Mouse (Mus musculus) liver, embryonic 12.5 days (tissue): Measurements from ENCODE around the gene Ankmy2. TPM values are rescaled to one million over a fixed set of nuclear protein-coding genes. Genes with fewer than 3 reads are reported as not detected.

Experiments
- ATAC-seq: fragments of 200-750 bp; cut with Nextera tagmentation; 2 replicates; pipeline ENCODE4 v1.8.0; 2017; ENCODE audit warnings: moderate number of reproducible peaks, mild to moderate bottlenecking, moderate library complexity
- H3K27ac ChIP-seq: fragments of 300-500 bp; sonication (generic); 2 replicates; pipeline ENCODE4 v1.5.1; 2016; ENCODE audit warnings: mild to moderate bottlenecking
- H3K27me3 ChIP-seq: fragments of 300-500 bp; sonication (generic); replicated peaks from 2 replicates; pipeline ENCODE4 v1.6.1; 2016; ENCODE audit warnings: mild to moderate bottlenecking, moderate library complexity
- H3K36me3 ChIP-seq: fragments of 300-500 bp; sonication (generic); 2 replicates; pipeline ENCODE4 v1.6.1; 2016; ENCODE audit warnings: mild to moderate bottlenecking, moderate library complexity
- H3K4me1 ChIP-seq: fragments of 300-500 bp; sonication (generic); 2 replicates; pipeline ENCODE4 v1.6.1; 2016
- H3K4me2 ChIP-seq: fragments of 300-500 bp; sonication (generic); 2 replicates; pipeline ENCODE4 v1.6.1; 2016; ENCODE audit warnings: mild to moderate bottlenecking, moderate library complexity
- H3K4me3 ChIP-seq: fragments of 300-500 bp; sonication (generic); 2 replicates; pipeline ENCODE4 v1.5.1; 2016; ENCODE audit warnings: mild to moderate bottlenecking, moderate library complexity
- H3K9ac ChIP-seq: fragments of 300-500 bp; sonication (generic); 2 replicates; pipeline ENCODE4 v1.6.1; 2016; ENCODE audit warnings: mild to moderate bottlenecking, moderate library complexity
- H3K9me3 ChIP-seq: fragments of 300-500 bp; sonication (generic); replicated peaks from 2 replicates; pipeline ENCODE4 v1.6.1; 2016; ENCODE audit warnings: mild to moderate bottlenecking, moderate library complexity
- WGBS: fragments of 180-500 bp; shearing (Covaris S2); methylation state at CpG from one replicate; pipeline ENCODE4 v1.1.7; 2016; ENCODE audit not compliant: insufficient replicate concordance; 5-methylcytosine and 5-hydroxymethylcytosine counted together
- polyA plus RNA-seq: library from polyadenylated mRNA; unstranded; fragments of >200 nt; fragmentation: Nextera tagmentation; extraction: Ambion mirVana; gene quantifications from 2 replicates; pipeline ENCODE4 v1.2.1, GENCODE M21; 2016

Ankmy2 gene
- polyA plus RNA-seq, 1 experiment from 2014 or later = 12.7 TPM

- no peaks in the 10 kb centered on the region for H3K4me1 ChIP-seq
- no peak overlapping the region for H3K9ac ChIP-seq
- H3K4me3 ChIP-seq = no peak overlapping the region
- no peaks in the 10 kb centered on the region for H3K9me3 ChIP-seq
- no peak overlapping the region for H3K27ac ChIP-seq
- no peaks in the 10 kb centered on the region for H3K36me3 ChIP-seq
- no peaks in the 10 kb centered on the region for H3K27me3 ChIP-seq
- H3K4me2 ChIP-seq = no peak overlapping the region
- no peak for ATAC-seq
- 71% methylated on average over 19 of the region's 19 CpGs for WGBS
Measured at GRCm38 (mm10) chr12:36208456-36208855, 51.5 kb downstream of the Ankmy2 start.

GRCm38 (mm10) chr12:36210096-36210495 is 53.2 kb downstream of the Ankmy2 start:
- Histone ChIP-seq H3K4me3 (no peak overlapping the region), H3K9me3 (no peaks in the 10 kb centered on the region), H3K4me2 (no peak overlapping the region), H3K27ac (no peak overlapping the region), H3K4me1 (no peaks in the 10 kb centered on the region), H3K9ac (no peak overlapping the region), H3K36me3 (no peaks in the 10 kb centered on the region), H3K27me3 (no peaks in the 10 kb centered on the region)
- WGBS = 86% methylated on average over 4 of the region's 4 CpGs
- no peak for ATAC-seq

DNA sequence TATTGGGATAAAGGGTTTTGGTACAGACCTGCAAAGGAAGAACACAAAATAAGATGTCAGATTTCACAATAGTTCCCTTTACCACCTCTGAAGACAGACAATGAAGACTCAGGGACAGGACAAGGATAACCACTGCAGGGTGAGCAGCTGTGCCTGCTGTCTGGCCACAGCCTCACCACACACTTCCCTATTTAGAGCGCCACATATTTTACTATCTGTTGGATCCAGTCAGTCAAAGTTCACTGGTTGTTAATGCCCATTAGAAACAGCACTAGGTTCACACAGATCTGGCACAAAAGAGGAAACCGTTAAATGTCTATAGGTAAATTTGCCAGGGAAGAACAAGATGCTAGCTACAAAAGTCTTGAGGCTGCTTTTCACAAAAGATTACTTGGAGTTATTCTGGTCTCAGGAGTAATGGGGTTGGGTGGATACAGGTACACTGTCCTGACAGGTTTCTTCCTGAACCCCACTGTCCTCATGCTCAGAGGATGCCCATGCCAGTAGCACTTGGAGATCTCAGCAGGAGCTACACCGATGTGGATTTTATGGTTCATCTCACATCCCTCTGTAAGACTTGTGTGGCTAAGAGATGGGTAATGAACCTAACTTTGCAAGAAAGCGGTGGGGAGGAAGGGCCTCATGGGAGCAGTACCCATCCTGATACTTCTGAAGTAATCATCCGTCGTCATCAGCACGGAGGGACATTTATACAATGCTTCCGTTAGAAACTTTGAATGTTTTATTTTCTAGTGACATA is 57.7 kb downstream of the Ankmy2 start:
- no peak for ATAC-seq
- Histone ChIP-seq H3K9me3 (no peaks in the 10 kb centered on the region), H3K4me1 (no peaks in the 10 kb centered on the region), H3K4me2 (no peak overlapping the region), H3K9ac (no peak overlapping the region), H3K27me3 (no peaks in the 10 kb centered on the region), H3K36me3 (no peaks in the 10 kb centered on the region), H3K4me3 (no peak overlapping the region), H3K27ac (no peak overlapping the region)
- WGBS = 31% methylated on average over 8 of the region's 8 CpGs

GRCm38 (mm10) chr12:36215149-36215480 is 58.2 kb downstream of the Ankmy2 start:
- Histone ChIP-seq H3K27ac (no peak overlapping the region), H3K4me2 (no peak overlapping the region), H3K9ac (no peak overlapping the region), H3K36me3 (no peaks in the 10 kb centered on the region), H3K9me3 (no peaks in the 10 kb centered on the region), H3K4me3 (no peak overlapping the region), H3K27me3 (no peaks in the 10 kb centered on the region), H3K4me1 (no peaks in the 10 kb centered on the region)
- 3% methylated on average over 1 of the region's 1 CpGs for WGBS
- ATAC-seq = no peak

DNA sequence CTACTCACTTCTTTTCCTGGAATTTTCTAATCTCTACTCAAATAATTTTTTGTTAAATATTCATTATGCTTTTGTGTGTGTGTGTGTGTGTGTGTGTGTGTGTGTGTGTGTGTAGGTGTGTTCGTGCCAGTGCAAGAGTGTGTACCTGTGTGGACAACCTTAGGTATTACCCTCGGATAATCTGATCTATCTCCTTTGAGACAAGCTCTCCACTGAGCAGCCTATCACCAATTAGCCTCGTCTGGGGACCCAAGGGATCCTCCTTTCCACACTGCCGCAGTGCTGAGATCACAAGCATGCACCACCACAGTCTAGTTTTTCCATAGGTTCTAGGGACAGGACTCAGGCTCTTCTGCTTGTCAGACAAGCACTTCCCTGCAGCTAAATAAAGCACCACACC is 59.3 kb downstream of the Ankmy2 start:
- no peaks in the 10 kb centered on the region for H3K36me3 ChIP-seq
- no peak overlapping the region for H3K4me2 ChIP-seq
- H3K4me3 ChIP-seq = no peak overlapping the region
- H3K27me3 ChIP-seq = no peaks in the 10 kb centered on the region
- no peaks in the 10 kb centered on the region for H3K9me3 ChIP-seq
- no peak overlapping the region for H3K27ac ChIP-seq
- whole genome bisulfite sequencing = 60% methylated on average over 4 of the region's 4 CpGs
- no peak overlapping the region for H3K9ac ChIP-seq
- ATAC-seq = no peak
- H3K4me1 ChIP-seq = no peaks in the 10 kb centered on the region

- Histone ChIP-seq H3K4me2 (no peak overlapping the region), H3K4me3 (no peak overlapping the region), H3K9ac (no peak overlapping the region), H3K27ac (no peak overlapping the region), H3K27me3 (no peaks in the 10 kb centered on the region), H3K4me1 (no peaks in the 10 kb centered on the region), H3K36me3 (no peaks in the 10 kb centered on the region), H3K9me3 (no peaks in the 10 kb centered on the region)
- 65% methylated on average over 10 of the region's 10 CpGs for WGBS
- no peak for ATAC-seq
Measured at GRCm38 (mm10) chr12:36216905-36217304, 60.0 kb downstream of the Ankmy2 start.

DNA sequence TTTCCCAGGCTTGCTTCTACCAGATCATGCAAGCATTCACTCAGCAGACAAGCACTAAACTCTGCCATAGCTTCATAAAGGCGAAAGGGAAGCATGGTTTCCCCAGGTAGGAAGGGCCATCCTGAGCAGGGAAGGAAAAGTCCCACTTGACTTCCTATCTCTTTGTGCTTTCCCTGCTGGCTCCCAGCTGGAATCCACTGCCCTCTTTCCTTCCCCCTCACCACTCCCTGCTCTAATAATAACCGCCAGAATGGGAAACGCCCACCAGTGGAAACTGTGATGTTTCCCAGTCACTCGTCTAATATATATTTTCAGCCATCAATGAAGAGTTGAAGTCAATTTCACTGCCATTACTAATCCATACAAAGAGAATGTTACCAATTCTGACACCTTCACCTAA is 67.5 kb downstream of the Ankmy2 start:
- H3K27ac ChIP-seq = no peak overlapping the region
- no peaks in the 10 kb centered on the region for H3K4me1 ChIP-seq
- ATAC-seq = no peak
- no peak overlapping the region for H3K4me2 ChIP-seq
- H3K4me3 ChIP-seq = no peak overlapping the region
- no peaks in the 10 kb centered on the region for H3K9me3 ChIP-seq
- no peaks in the 10 kb centered on the region for H3K27me3 ChIP-seq
- H3K9ac ChIP-seq = no peak overlapping the region
- WGBS = 48% methylated on average over 4 of the region's 4 CpGs
- no peaks in the 10 kb centered on the region for H3K36me3 ChIP-seq

GRCm38 (mm10) chr12:36231386-36231785 is 74.5 kb downstream of the Ankmy2 start:
- H3K27ac ChIP-seq = no peak overlapping the region
- no peaks in the 10 kb centered on the region for H3K27me3 ChIP-seq
- 58% methylated on average over 2 of the region's 2 CpGs for WGBS
- ATAC-seq = no peak
- H3K36me3 ChIP-seq = no peaks in the 10 kb centered on the region
- no peak overlapping the region for H3K4me2 ChIP-seq
- H3K9me3 ChIP-seq = no peaks in the 10 kb centered on the region
- H3K9ac ChIP-seq = no peak overlapping the region
- H3K4me3 ChIP-seq = no peak overlapping the region
- no peaks in the 10 kb centered on the region for H3K4me1 ChIP-seq

DNA sequence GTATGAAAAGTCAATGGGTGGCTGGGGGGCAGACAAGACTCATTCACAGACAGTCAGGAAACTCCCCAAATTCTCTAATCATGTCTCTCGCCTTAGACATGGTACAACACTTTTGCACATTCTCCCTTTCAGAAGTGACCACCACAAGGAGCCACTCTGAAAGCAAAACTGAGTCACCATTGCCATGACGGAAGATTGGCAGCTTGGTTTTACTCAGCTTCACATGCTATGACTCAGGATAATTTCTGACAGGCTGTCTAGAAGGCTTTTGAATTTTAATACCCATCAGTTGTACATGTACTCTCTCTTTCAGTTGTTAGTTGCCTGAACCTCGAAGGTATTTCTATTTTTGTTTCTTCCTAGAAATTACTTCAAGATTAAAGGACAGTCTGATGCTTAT is 84.3 kb downstream of the Ankmy2 start:
- H3K27me3 ChIP-seq = no peaks in the 10 kb centered on the region
- H3K4me1 ChIP-seq = no peaks in the 10 kb centered on the region
- no peaks in the 10 kb centered on the region for H3K9me3 ChIP-seq
- no peak overlapping the region for H3K4me3 ChIP-seq
- no peak overlapping the region for H3K4me2 ChIP-seq
- H3K36me3 ChIP-seq = no peaks in the 10 kb centered on the region
- no peak overlapping the region for H3K27ac ChIP-seq
- no peak overlapping the region for H3K9ac ChIP-seq
- ATAC-seq = no peak
- WGBS = 58% methylated on average over 3 of the region's 3 CpGs

Other genes with a start within 250 kb of the Ankmy2 start
- not detected in 2 replicates for gene Agr3, start 231.5 kb upstream of the Ankmy2 start, polyA plus RNA-seq
- not detected in 2 replicates for gene Agr2, start 164.2 kb upstream of the Ankmy2 start, polyA plus RNA-seq
- 26.2 and 27.2 TPM in 2 replicates for gene Tspan13, start 114.6 kb upstream of the Ankmy2 start, polyA plus RNA-seq
- 99.4 and 103 TPM in 2 replicates for gene Bzw2, start 966 bp downstream of the Ankmy2 start, polyA plus RNA-seq
- not detected in 2 replicates for gene Lrrc72, start 96.3 kb downstream of the Ankmy2 start, polyA plus RNA-seq
- gene Sostdc1, start 157.0 kb downstream of the Ankmy2 start, polyA plus RNA-seq = 0.17 and 0.19 TPM in 2 replicates
- 3.1 and 3.4 TPM in 2 replicates for gene Ispd, start 224.3 kb downstream of the Ankmy2 start, polyA plus RNA-seq
- gene D630036H23Rik, start 225.1 kb downstream of the Ankmy2 start, polyA plus RNA-seq = 0.31 and 0.87 TPM in 2 replicates